Mouse (Mus musculus): ENCODE data around the gene Nsmce4a. TPM values are rescaled to one million over a fixed set of nuclear protein-coding genes. Genes with fewer than 3 reads are reported as not detected.
"Not testable (repeated sequence)": the region's sequence is repeated elsewhere in the genome, so short reads cannot be mapped to it uniquely, and the experiment has no call there.

Gene Nsmce4a
- polyA plus RNA-seq, 1 experiment from 2014 or later = 101 TPM

DNA sequence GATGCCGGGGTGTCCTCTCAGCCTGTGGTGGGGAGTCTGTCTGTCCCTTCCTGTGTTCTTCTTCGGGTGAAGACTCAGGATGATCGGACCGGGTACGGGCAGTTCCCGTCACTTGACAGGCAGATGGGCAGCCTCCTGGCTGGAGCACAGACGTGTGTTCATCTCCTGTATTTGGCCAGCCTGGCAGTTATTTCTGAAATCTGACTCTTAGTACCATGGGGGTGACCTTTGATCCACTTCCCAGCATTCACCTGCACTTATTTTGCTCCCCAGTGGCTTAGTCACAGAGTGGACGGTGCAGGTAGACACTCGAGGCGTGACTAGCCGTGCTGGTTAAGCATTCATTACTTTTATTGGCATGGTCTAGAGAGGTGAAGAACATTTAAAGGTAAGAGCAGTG is 20.1 kb upstream of the Nsmce4a start:
- H3K36me3 ChIP-seq (ENCODE audit: control insufficient read depth, insufficient read depth); H3K4me2 ChIP-seq (replicated peaks; ENCODE audit: low read depth); H3K27ac ChIP-seq (ENCODE audit: low read depth, low read length); H3K27me3 ChIP-seq (replicated peaks; ENCODE audit: control insufficient read depth, insufficient read depth, low read length); H3K9me3 ChIP-seq (ENCODE audit: control insufficient read depth); H3K9ac ChIP-seq (ENCODE audit: low read depth, low read length); H3K4me3 ChIP-seq (ENCODE audit: low read depth, low read length); H3K4me1 ChIP-seq (replicated peaks; ENCODE audit: control insufficient read depth, insufficient read depth, low read length): not testable (repeated sequence)
- peak; percentile 39 for ATAC-seq
- WGBS = no CpG with 5 or more reads among the region's 11 CpGs

DNA sequence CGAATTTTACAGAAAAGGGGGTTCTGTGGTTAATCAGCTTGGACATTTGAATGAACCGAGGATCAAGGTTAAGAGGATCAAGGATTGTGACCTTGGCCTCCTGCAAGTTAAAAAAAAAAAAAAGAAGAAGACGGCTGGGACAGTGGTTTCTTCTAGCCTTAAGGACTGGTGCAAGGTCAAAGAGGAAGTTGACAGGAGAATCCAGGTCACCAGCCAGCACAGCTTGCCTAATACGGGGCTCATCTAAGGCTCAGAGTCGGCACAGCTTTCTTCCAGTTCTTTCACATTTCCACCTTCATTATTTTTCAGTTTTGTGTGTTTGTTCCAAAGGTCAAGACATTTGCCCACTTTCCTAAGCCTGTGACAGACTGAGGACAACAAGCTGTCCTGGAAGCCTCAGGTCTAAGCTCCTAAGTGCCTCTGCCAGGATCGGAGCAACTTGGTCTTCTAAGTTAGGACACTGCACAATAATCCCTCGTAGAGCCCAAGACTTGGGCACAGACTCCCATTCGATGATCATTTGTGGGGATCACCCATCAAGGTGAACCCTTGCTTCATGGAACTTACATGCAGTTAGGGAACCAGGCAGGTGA is 18.0 kb upstream of the Nsmce4a start:
- Histone ChIP-seq H3K9ac (ENCODE audit: low read depth, low read length) (no peak overlapping the region), H3K36me3 (ENCODE audit: control insufficient read depth, insufficient read depth) (no peaks in the 10 kb centered on the region), H3K4me2 (replicated peaks; ENCODE audit: low read depth) (no peak overlapping the region), H3K4me1 (replicated peaks; ENCODE audit: control insufficient read depth, insufficient read depth, low read length) (no peaks in the 10 kb centered on the region), H3K27me3 (replicated peaks; ENCODE audit: control insufficient read depth, insufficient read depth, low read length) (no peaks in the 10 kb centered on the region), H3K27ac (ENCODE audit: low read depth, low read length) (peak overlapping the region; percentile 35; the same call in 1 of the 2 replicates), H3K4me3 (ENCODE audit: low read depth, low read length) (no peak overlapping the region), H3K9me3 (ENCODE audit: control insufficient read depth) (no peaks in the 10 kb centered on the region)
- WGBS = 57% methylated on average over 8 of the region's 8 CpGs
- no peak; the same call in 1 of the 2 replicates for ATAC-seq
- TF ChIP-seq CTCF (IDR thresholded peaks at IDR 0.05; ENCODE audit: low read depth) = no peak

GRCm38 (mm10) chr7:130590081-130590828 is 17.3 kb upstream of the Nsmce4a start:
- Histone ChIP-seq H3K4me1 (replicated peaks; ENCODE audit: control insufficient read depth, insufficient read depth, low read length) (no peaks in the 10 kb centered on the region), H3K36me3 (ENCODE audit: control insufficient read depth, insufficient read depth) (no peaks in the 10 kb centered on the region), H3K4me3 (ENCODE audit: low read depth, low read length) (no peak overlapping the region), H3K9me3 (ENCODE audit: control insufficient read depth) (no peaks in the 10 kb centered on the region), H3K4me2 (replicated peaks; ENCODE audit: low read depth) (no peak overlapping the region), H3K9ac (ENCODE audit: low read depth, low read length) (no peak overlapping the region), H3K27ac (ENCODE audit: low read depth, low read length) (0 out of 2 replicates have a peak overlapping the region, but pooled peaks have one; percentile 35), H3K27me3 (replicated peaks; ENCODE audit: control insufficient read depth, insufficient read depth, low read length) (no peaks in the 10 kb centered on the region)
- 0 out of 2 replicates have a peak, but pooled peaks have one; percentile 17 for TF ChIP-seq CTCF (IDR thresholded peaks at IDR 0.05; ENCODE audit: low read depth)
- peak; percentile 71 for ATAC-seq
- WGBS = 58% methylated on average over 13 of the region's 13 CpGs

DNA sequence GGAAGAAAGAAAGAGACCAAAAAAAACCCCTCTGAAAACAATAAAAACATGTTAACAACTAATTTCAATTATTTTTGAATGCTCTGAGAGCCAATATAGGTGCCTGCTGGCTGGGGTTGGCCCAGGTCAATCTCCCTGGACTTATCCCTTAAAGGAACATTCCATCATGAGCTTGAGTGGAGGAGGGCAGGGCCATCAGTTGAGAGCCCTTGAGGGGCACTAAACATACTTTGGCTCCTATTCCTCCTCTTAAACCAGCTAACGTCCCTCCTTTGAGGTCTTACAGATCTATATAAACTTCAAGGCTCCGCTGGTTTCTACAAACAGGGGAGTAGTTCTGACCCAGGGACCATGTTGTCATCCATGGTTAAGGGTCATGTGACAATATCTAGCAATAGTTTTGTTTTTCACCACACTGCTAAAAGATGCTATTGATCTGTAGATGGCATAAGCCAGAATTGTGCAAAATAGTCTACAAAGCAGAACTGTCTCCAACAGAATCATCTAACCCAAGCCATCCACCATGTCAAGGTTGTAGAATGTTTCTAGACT is 13.7 kb upstream of the Nsmce4a start:
- no peaks in the 10 kb centered on the region for H3K9me3 ChIP-seq (ENCODE audit: control insufficient read depth)
- no peak overlapping the region for H3K27ac ChIP-seq (ENCODE audit: low read depth, low read length)
- H3K4me2 ChIP-seq (replicated peaks; ENCODE audit: low read depth) = no peak overlapping the region
- TF ChIP-seq CTCF (IDR thresholded peaks at IDR 0.05; ENCODE audit: low read depth) = no peak
- no peaks in the 10 kb centered on the region for H3K4me1 ChIP-seq (replicated peaks; ENCODE audit: control insufficient read depth, insufficient read depth, low read length)
- ATAC-seq = no peak
- no peaks in the 10 kb centered on the region for H3K27me3 ChIP-seq (replicated peaks; ENCODE audit: control insufficient read depth, insufficient read depth, low read length)
- no peak overlapping the region for H3K4me3 ChIP-seq (ENCODE audit: low read depth, low read length)
- 68% methylated on average over 2 of the region's 2 CpGs for WGBS
- no peaks in the 10 kb centered on the region for H3K36me3 ChIP-seq (ENCODE audit: control insufficient read depth, insufficient read depth)
- H3K9ac ChIP-seq (ENCODE audit: low read depth, low read length) = no peak overlapping the region

DNA sequence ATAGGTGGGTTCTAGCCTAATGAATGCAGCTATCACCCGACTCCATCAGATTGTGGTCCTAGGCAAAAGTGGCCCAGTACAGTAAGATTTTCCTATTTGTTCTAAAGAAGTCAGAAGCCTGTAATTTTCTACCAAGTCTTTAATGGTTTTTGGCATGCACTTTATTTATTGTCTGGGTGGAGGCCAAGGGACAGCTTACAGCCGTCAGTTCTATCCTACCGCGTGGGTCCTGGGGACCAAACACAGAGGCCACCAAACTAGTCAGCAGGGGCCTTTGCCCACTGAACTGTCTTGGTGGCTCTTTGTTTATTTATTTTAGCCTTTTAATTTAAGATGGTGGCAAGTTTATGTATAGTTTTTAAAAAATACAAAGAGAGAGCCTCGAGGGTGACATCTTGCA is 5.7 kb upstream of the Nsmce4a start:
- no peak for ATAC-seq
- WGBS = 53% methylated on average over 5 of the region's 5 CpGs
- no peak for TF ChIP-seq CTCF (IDR thresholded peaks at IDR 0.05; ENCODE audit: low read depth)
- no peaks in the 10 kb centered on the region for H3K9me3 ChIP-seq (ENCODE audit: control insufficient read depth)
- H3K27me3 ChIP-seq (replicated peaks; ENCODE audit: control insufficient read depth, insufficient read depth, low read length) = no peaks in the 10 kb centered on the region
- H3K36me3 ChIP-seq (ENCODE audit: control insufficient read depth, insufficient read depth) = no peaks in the 10 kb centered on the region
- no peak overlapping the region for H3K4me3 ChIP-seq (ENCODE audit: low read depth, low read length)
- peaks cover 4% of the 10 kb centered on the region; the same call in 1 of the 2 replicates for H3K4me1 ChIP-seq (replicated peaks; ENCODE audit: control insufficient read depth, insufficient read depth, low read length)
- H3K9ac ChIP-seq (ENCODE audit: low read depth, low read length) = no peak overlapping the region
- H3K4me2 ChIP-seq (replicated peaks; ENCODE audit: low read depth) = no peak overlapping the region
- no peak overlapping the region for H3K27ac ChIP-seq (ENCODE audit: low read depth, low read length)

- Histone ChIP-seq H3K4me2 (replicated peaks; ENCODE audit: low read depth) (0 out of 2 replicates have a peak overlapping the region, but pooled peaks have one; percentile 61), H3K27me3 (replicated peaks; ENCODE audit: control insufficient read depth, insufficient read depth, low read length) (no peaks in the 10 kb centered on the region), H3K4me3 (ENCODE audit: low read depth, low read length) (no peak overlapping the region), H3K9ac (ENCODE audit: low read depth, low read length) (no peak overlapping the region), H3K27ac (ENCODE audit: low read depth, low read length) (no peak overlapping the region), H3K4me1 (replicated peaks; ENCODE audit: control insufficient read depth, insufficient read depth, low read length) (peaks cover 4% of the 10 kb centered on the region; the same call in 1 of the 2 replicates), H3K36me3 (ENCODE audit: control insufficient read depth, insufficient read depth) (no peaks in the 10 kb centered on the region), H3K9me3 (ENCODE audit: control insufficient read depth) (no peaks in the 10 kb centered on the region)
- 94% methylated on average over 2 of the region's 2 CpGs for WGBS
- no peak for ATAC-seq
- TF ChIP-seq CTCF (IDR thresholded peaks at IDR 0.05; ENCODE audit: low read depth) = no peak
Measured at GRCm38 (mm10) chr7:130578066-130578465, 5.1 kb upstream of the Nsmce4a start.
